Mouse (Mus musculus) ES-E14 (cell line): ENCODE data around the gene Alpl.

Source experiments
- CHD2 ChIP-seq: IDR thresholded peaks from 2 replicates; pipeline ENCODE4 v1.6.1; 2014; ENCODE audit warnings: mild to moderate bottlenecking, low read depth, low read length, inconsistent platforms
- HCFC1 ChIP-seq: IDR thresholded peaks from 2 replicates; pipeline ENCODE4 v1.6.1; 2012; ENCODE audit warnings: low read length, inconsistent platforms, borderline replicate concordance; ENCODE audit not compliant: insufficient read depth
- ZC3H11A ChIP-seq: IDR thresholded peaks from 2 replicates; pipeline ENCODE4 v1.6.1; 2012; ENCODE audit warnings: low read depth, mild to moderate bottlenecking, inconsistent platforms, low read length, borderline replicate concordance
- ZNF384 ChIP-seq: IDR thresholded peaks from 2 replicates; pipeline ENCODE4 v1.6.1; 2012; ENCODE audit warnings: low read depth, low read length, inconsistent platforms

DNA sequence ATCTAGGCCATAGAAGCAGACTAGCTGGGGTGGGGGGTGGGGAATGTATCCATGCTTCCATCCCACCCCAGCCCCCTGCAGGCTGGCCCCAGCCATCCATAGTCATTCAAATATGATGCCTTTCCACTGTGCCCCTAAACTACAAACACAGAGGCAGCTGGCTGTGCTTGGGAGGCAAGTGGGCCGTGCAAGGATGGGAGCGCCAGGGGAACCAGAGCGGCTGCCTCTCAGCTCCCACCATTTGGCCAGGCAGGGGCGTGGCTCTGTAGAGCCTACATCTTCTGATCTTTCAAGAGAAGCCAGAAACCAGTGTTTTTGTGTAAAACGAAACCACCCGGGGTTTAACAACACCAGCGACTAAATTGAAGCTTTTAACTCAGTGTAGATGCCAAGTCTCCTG is 4.7 kb downstream of the Alpl start:
- TF ChIP-seq CHD2 = no peak
- no peak for TF ChIP-seq ZNF384
- TF ChIP-seq ZC3H11A = no peak
- no peak for TF ChIP-seq HCFC1
